Mouse (Mus musculus) lung, postnatal 0 days (tissue): Measurements from ENCODE around the gene Lnx2.

Experiments used
- CTCF ChIP-seq: IDR thresholded peaks from 2 replicates; pipeline ENCODE4 v1.5.1; 2016; ENCODE audit warnings: antibody characterized with exemption, mild to moderate bottlenecking
- EP300 ChIP-seq: IDR thresholded peaks from 2 replicates; pipeline ENCODE4 v1.6.1; 2016; ENCODE audit warnings: antibody characterized with exemption, mild to moderate bottlenecking, control low read depth

DNA sequence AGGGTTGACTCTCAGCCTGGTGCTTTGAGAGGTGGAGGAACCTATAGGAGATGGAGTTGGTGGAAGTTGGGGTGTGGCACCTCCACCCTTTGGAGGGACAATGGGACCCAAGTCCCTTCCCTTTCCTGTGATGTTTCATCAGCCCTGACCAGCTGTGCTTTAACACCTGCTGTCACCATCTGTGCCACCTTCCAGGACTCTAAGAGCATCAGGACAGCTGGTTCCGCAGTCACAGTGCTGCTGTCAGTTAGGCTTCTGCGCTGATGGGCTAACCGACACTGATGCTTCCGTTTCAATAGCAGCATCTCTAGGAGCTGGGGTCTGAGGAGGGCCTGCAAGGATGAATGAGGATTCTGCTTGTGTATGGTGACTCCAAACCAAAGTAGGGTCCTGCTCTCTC is 20.2 kb upstream of the Lnx2 start:
- TF ChIP-seq CTCF (no peak), EP300 (no peak)
